Mouse (Mus musculus) small intestine, adult 2 months (tissue): ENCODE measurements at regions not wholly inside any gene's neighbourhood (a gene's known extent, or its start where the extent isn't known, plus 50 kb on each side); places are given as distances from the start of the nearest gene placed in this dataset.

Source experiments
- CTCF ChIP-seq: fragments of 200-500 bp; IDR thresholded peaks from 2 replicates; pipeline ENCODE4 v1.5.1; 2012; ENCODE audit warnings: low read depth, mild to moderate bottlenecking, control low read depth, inconsistent platforms, low read length, moderate library complexity, mixed read lengths; ENCODE audit not compliant: insufficient replicate concordance, insufficient read length; ENCODE audit errors: extremely low read depth
- POLR2A ChIP-seq: fragments of 200-500 bp; IDR thresholded peaks from 2 replicates; pipeline ENCODE4 v1.6.1; 2012; ENCODE audit warnings: low read depth, mild to moderate bottlenecking, control low read depth, inconsistent platforms, low read length, moderate library complexity

GRCm38 (mm10) chr9:115609904-115610303 lies 299.4 kb upstream of the Gadl1 start:
- TF ChIP-seq POLR2A (no peak), CTCF (no peak)
